Mouse (Mus musculus): ENCODE results near the gene Tex50.

The Tex50 gene

GRCm38 (mm10) chr1:161122661-161123418, 36.3 kb downstream of the Tex50 start:
- DNase-seq = no peak

- DNase-seq = no peak
These were observed 44.5 kb downstream of the Tex50 start for GRCm38 (mm10) chr1:161114591-161114990.

GRCm38 (mm10) chr1:161109216-161109615, 49.9 kb downstream of the Tex50 start:
- no peak for DNase-seq

All from cerebellum, adult 9-10 months (tissue).